Mouse (Mus musculus): ENCODE measurements around the gene Rpl11. TPM values are rescaled to one million over a fixed set of nuclear protein-coding genes. Genes with fewer than 3 reads are reported as not detected.
"Not testable (repeated sequence)": the region's sequence is repeated elsewhere in the genome, so short reads cannot be mapped to it uniquely, and the experiment has no call there.

The Rpl11 gene
- polyA plus RNA-seq, 1 experiment from 2014 or later: 467 TPM

DNA sequence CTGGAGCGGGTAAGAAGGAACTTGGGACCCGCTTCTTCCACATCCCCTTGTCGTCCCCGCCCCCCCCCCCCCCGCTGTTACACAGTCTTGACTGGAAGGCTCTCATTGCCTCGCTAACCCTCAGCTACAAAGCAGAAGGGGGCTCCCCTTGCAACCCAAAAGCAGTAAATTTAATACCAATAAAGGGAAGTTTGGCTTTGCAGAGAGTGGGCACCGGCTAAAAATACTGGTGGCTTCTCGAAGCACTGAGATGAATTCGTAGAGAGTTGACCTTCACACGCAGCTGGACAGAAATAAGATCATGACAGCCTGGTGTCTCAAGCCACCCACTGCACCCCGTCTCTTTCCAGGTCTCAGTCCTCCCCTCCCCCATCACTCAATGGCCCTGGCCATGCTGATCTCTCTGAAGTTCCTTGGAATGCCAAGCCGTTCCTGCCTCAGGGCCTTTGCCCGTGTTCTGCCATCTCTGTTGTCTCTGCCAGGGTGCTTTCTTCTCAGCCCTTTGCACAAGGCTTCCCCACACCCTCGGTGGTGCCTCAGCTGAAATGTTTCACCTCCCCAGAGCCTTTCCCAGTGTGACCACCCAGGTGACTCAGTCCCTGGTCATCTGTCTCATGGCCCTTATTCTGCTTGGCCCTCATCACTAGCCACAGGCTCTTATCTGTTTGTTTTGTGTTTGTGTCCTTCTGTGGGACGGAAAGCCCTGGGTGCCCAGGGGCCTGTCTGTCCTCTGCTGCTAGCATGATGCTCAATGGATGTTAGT, 23.7 kb upstream of the Rpl11 start:
- Histone ChIP-seq H3K9me3 (ENCODE audit: control insufficient read depth, low read length) (no peaks in the 10 kb centered on the region), H3K36me3 (ENCODE audit: control insufficient read depth, insufficient read depth, low read length) (no peaks in the 10 kb centered on the region), H3K4me2 (ENCODE audit: low read depth, low read length) (no peak overlapping the region), H3K4me3 (ENCODE audit: low read length) (no peak overlapping the region), H3K9ac (ENCODE audit: low read depth, low read length) (no peak overlapping the region), H3K4me1 (ENCODE audit: control insufficient read depth, insufficient read depth, low read length) (0 out of 2 replicates have a peak, but pooled peaks cover 5% of the 10 kb centered on the region), H3K27me3 (replicated peaks; ENCODE audit: control insufficient read depth, insufficient read depth, low read length) (peaks cover 12% of the 10 kb centered on the region; the same call in 1 of the 2 replicates), H3K27ac (ENCODE audit: low read length) (no peak overlapping the region)
- ATAC-seq: no peak
- WGBS: 73% methylated on average over 15 of the region's 15 CpGs

DNA sequence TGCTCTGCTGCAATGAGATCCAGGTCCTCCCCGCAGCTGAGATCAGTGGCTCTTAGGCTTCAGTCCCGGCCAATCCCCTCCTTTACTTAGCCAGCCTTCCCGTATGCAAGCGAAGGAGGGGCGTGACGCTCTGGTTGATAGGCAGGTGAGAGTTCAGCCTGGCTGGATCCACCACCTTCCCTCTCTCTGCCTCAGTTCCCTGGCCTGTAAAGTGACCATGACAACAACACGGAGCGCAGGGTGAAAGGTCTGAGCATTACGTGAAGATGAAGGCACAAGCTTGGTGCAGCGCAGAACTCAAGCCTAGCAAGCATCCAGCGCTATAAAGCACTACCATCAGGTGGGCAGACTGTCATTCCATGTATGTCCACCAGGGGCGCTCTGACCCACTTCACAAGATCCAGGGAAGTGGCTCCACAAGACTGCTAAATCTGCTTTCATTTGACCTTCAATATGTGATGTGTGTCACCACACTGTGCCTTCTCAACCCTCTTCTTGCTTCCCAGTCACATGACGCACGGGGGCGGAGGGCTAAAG, 18.0 kb upstream of the Rpl11 start:
- peak; percentile 71 for ATAC-seq
- no peak overlapping the region for H3K27ac ChIP-seq (ENCODE audit: low read length)
- peak overlapping the region; percentile 35 for H3K4me2 ChIP-seq (ENCODE audit: low read depth, low read length)
- no peaks in the 10 kb centered on the region for H3K9me3 ChIP-seq (ENCODE audit: control insufficient read depth, low read length)
- no peak overlapping the region for H3K4me3 ChIP-seq (ENCODE audit: low read length)
- H3K36me3 ChIP-seq (ENCODE audit: control insufficient read depth, insufficient read depth, low read length): no peaks in the 10 kb centered on the region
- WGBS: 3% methylated on average over 15 of the region's 15 CpGs
- peaks cover 3% of the 10 kb centered on the region for H3K4me1 ChIP-seq (ENCODE audit: control insufficient read depth, insufficient read depth, low read length)
- no peak overlapping the region for H3K9ac ChIP-seq (ENCODE audit: low read depth, low read length)
- H3K27me3 ChIP-seq (replicated peaks; ENCODE audit: control insufficient read depth, insufficient read depth, low read length): no peaks in the 10 kb centered on the region

DNA sequence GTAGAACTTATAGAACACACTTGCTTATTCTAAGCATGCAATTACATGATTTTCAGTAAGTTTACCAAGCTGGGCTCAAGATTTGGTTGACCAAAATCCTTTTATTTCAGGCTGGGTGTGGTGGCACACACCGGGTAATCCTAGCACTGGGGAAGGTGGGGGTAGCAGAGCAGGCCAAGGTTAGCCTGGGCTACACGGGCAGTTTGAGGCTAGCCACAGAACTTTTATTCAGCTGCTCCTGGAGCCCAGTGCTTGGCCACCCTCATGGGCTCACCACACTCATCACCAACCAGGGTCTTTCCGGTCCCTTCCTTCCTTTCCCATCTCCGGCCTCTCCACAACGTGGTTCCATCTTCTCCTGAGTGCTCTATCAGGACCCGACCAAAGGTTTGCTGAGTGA, 17.4 kb upstream of the Rpl11 start:
- Histone ChIP-seq H3K27me3 (replicated peaks; ENCODE audit: control insufficient read depth, insufficient read depth, low read length) (no peaks in the 10 kb centered on the region), H3K4me3 (ENCODE audit: low read length) (no peak overlapping the region), H3K27ac (ENCODE audit: low read length) (no peak overlapping the region), H3K9me3 (ENCODE audit: control insufficient read depth, low read length) (no peaks in the 10 kb centered on the region), H3K4me2 (ENCODE audit: low read depth, low read length) (no peak overlapping the region), H3K4me1 (ENCODE audit: control insufficient read depth, insufficient read depth, low read length) (peaks cover 3% of the 10 kb centered on the region), H3K36me3 (ENCODE audit: control insufficient read depth, insufficient read depth, low read length) (no peaks in the 10 kb centered on the region), H3K9ac (ENCODE audit: low read depth, low read length) (no peak overlapping the region)
- 66% methylated on average over 6 of the region's 6 CpGs for WGBS
- peak; percentile 16 for ATAC-seq

DNA sequence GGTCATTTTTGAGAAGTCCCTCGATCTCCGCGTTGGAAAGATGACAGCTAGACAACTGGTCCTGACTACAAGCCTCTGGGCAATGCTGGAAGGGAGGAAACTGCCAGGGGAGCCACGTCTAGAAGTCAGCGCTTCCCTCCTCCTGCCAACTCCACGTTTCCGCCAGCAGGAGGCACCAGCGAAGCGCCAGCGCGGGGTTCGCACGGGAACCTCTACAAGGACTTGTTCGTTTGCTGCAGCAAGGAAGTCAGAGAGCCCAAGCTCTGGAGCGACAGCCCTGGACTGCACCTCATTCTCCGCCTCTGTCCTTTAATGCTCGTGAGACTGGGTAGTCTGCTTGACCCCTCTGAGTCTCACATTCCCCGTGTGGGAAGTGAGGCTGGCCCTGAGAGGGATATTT, 16.7 kb upstream of the Rpl11 start:
- peak; percentile 70 for ATAC-seq
- H3K9me3 ChIP-seq (ENCODE audit: control insufficient read depth, low read length): no peaks in the 10 kb centered on the region
- peak overlapping the region; percentile 19; the same call in 1 of the 2 replicates for H3K27ac ChIP-seq (ENCODE audit: low read length)
- H3K36me3 ChIP-seq (ENCODE audit: control insufficient read depth, insufficient read depth, low read length): no peaks in the 10 kb centered on the region
- H3K4me1 ChIP-seq (ENCODE audit: control insufficient read depth, insufficient read depth, low read length): peaks cover 3% of the 10 kb centered on the region
- no peak overlapping the region for H3K4me3 ChIP-seq (ENCODE audit: low read length)
- H3K27me3 ChIP-seq (replicated peaks; ENCODE audit: control insufficient read depth, insufficient read depth, low read length): no peaks in the 10 kb centered on the region
- WGBS: 3% methylated on average over 18 of the region's 18 CpGs
- H3K4me2 ChIP-seq (ENCODE audit: low read depth, low read length): no peak overlapping the region
- peak overlapping the region; percentile 54 for H3K9ac ChIP-seq (ENCODE audit: low read depth, low read length)

DNA sequence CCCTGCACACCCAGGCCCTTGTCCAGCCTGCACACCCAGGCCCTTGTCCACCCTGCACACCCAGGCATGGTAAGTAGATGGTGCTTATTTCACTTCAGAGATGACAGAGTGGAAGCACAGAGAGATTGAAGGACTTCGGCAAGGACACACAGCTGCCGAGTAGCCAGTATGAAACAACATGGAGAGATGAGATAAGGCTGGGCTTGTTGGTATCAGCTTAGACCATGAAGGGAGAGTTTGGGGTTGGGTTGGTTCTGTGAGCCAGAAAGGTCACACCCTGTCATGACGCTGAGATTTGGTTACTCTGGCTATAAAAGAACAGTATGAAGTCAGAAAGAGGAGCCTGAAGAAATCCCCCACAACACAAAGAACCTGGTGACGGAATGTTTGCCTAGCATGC, 16.1 kb upstream of the Rpl11 start:
- H3K4me2 ChIP-seq (ENCODE audit: low read depth, low read length): no peak overlapping the region
- 67% methylated on average over 4 of the region's 4 CpGs for WGBS
- no peaks in the 10 kb centered on the region for H3K36me3 ChIP-seq (ENCODE audit: control insufficient read depth, insufficient read depth, low read length)
- ATAC-seq: no peak
- H3K27me3 ChIP-seq (replicated peaks; ENCODE audit: control insufficient read depth, insufficient read depth, low read length): no peaks in the 10 kb centered on the region
- no peak overlapping the region for H3K27ac ChIP-seq (ENCODE audit: low read length)
- H3K4me3 ChIP-seq (ENCODE audit: low read length): no peak overlapping the region
- H3K9ac ChIP-seq (ENCODE audit: low read depth, low read length): no peak overlapping the region
- H3K4me1 ChIP-seq (ENCODE audit: control insufficient read depth, insufficient read depth, low read length): peaks cover 3% of the 10 kb centered on the region
- H3K9me3 ChIP-seq (ENCODE audit: control insufficient read depth, low read length): no peaks in the 10 kb centered on the region

DNA sequence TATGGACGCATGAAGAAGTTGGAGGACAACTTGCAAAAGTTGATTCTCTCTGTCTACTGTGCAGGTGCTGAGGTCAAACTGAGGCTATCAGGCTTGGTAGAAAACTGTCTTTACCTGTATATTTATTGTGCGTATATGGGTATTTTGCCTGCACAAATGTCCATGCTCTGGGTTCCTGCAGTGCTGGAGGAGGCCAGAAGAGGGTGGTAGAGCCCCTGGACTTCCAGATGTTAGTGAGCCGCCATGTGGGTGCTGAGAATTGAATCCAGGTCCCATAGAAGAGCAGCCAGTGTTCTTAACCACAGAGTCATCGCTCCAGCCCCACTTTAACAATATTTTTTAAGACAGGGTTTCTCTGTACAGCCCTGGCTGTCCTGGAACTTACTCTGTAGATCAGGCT, 9.9 kb upstream of the Rpl11 start:
- no peak for ATAC-seq
- no peak overlapping the region for H3K9ac ChIP-seq (ENCODE audit: low read depth, low read length)
- no peak overlapping the region for H3K4me2 ChIP-seq (ENCODE audit: low read depth, low read length)
- no peaks in the 10 kb centered on the region for H3K9me3 ChIP-seq (ENCODE audit: control insufficient read depth, low read length)
- H3K4me3 ChIP-seq (ENCODE audit: low read length): no peak overlapping the region
- 95% methylated on average over 4 of the region's 4 CpGs for WGBS
- no peak overlapping the region for H3K27ac ChIP-seq (ENCODE audit: low read length)
- H3K27me3 ChIP-seq (replicated peaks; ENCODE audit: control insufficient read depth, insufficient read depth, low read length): no peaks in the 10 kb centered on the region
- H3K36me3 ChIP-seq (ENCODE audit: control insufficient read depth, insufficient read depth, low read length): no peaks in the 10 kb centered on the region
- H3K4me1 ChIP-seq (ENCODE audit: control insufficient read depth, insufficient read depth, low read length): no peaks in the 10 kb centered on the region

DNA sequence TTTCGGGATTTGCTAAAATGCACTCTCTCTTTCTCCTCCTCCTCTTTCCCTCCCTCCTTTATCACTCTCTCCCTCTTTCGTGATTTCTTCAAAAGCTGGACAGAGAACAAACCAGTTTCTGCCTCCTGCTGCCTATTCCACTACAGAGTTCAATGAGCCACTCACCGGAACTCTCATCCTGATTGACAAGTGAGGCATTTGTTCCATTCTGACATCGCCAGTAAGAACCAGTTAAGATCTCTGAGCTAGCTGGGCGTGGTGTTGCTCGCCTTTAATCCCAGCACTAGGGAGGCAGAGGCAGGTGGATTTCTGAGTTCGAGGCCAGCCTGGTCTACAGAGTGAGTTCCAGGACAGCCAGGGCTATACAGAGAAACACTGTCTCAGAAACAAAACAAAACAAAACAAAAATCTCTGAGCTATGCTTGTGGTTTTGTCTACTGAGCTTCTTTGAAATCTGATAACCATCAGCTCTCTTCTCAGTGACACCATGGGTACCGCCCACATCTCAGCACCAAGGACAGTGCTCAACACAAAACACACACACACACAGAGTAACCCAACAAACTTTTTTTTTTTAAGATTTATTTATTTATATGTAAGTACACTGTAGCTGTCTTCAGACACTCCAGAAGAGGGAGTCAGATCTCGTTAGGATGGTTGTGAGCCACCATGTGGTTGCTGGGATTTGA, 6.7 kb upstream of the Rpl11 start:
- not testable (repeated sequence) for H3K4me1 ChIP-seq (ENCODE audit: control insufficient read depth, insufficient read depth, low read length); H3K27ac ChIP-seq (ENCODE audit: low read length); H3K9me3 ChIP-seq (ENCODE audit: control insufficient read depth, low read length); H3K9ac ChIP-seq (ENCODE audit: low read depth, low read length); H3K4me2 ChIP-seq (ENCODE audit: low read depth, low read length); H3K4me3 ChIP-seq (ENCODE audit: low read length); ATAC-seq; H3K36me3 ChIP-seq (ENCODE audit: control insufficient read depth, insufficient read depth, low read length); H3K27me3 ChIP-seq (replicated peaks; ENCODE audit: control insufficient read depth, insufficient read depth, low read length)
- WGBS: 62% methylated on average over 9 of the region's 9 CpGs

DNA sequence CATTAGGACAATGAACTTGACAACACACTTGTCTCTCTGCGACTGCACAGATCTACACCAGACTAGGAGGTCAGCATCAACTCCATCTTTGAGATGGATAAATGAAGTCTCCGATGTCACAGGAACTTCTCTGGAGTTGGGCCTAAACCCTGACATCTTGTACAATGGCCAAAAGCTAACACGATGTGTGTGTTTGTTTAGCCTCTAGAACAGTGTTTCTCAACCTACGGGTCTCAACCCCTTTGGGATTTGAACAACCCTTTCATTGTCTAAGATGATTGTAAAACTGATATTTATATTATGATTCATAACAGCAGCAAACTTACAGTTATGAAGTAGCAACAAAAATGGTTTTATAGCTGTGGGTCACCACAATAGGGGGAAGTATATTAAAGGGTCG, 4.7 kb upstream of the Rpl11 start:
- 87% methylated on average over 5 of the region's 5 CpGs for WGBS
- no peaks in the 10 kb centered on the region for H3K27me3 ChIP-seq (replicated peaks; ENCODE audit: control insufficient read depth, insufficient read depth, low read length)
- no peak overlapping the region for H3K27ac ChIP-seq (ENCODE audit: low read length)
- H3K4me3 ChIP-seq (ENCODE audit: low read length): no peak overlapping the region
- H3K36me3 ChIP-seq (ENCODE audit: control insufficient read depth, insufficient read depth, low read length): no peaks in the 10 kb centered on the region
- no peak overlapping the region for H3K9ac ChIP-seq (ENCODE audit: low read depth, low read length)
- ATAC-seq: no peak
- H3K4me1 ChIP-seq (ENCODE audit: control insufficient read depth, insufficient read depth, low read length): no peaks in the 10 kb centered on the region
- no peaks in the 10 kb centered on the region for H3K9me3 ChIP-seq (ENCODE audit: control insufficient read depth, low read length)
- H3K4me2 ChIP-seq (ENCODE audit: low read depth, low read length): no peak overlapping the region

DNA sequence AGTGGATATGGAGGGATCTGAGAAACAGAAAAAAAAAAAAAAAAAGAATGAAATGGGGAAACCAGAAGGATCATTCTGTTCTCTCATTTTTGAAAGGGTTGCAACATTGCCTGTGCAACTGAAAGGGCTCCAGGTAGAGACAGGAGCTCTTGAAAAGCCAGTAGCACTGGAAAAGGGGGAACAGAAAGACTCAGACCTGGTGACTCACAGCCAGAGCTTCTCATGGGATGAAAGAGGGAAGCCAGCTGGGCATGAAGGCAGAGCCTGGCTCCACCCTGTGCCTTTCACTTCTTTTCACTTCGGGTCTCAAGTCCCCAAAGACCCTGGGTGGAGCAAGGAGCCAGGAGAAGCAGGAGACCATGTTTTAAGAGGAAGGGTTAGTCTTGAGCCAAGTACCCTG, 2.8 kb upstream of the Rpl11 start:
- no peak overlapping the region for H3K27ac ChIP-seq (ENCODE audit: low read length)
- H3K4me1 ChIP-seq (ENCODE audit: control insufficient read depth, insufficient read depth, low read length): peaks cover 12% of the 10 kb centered on the region
- WGBS: 35% methylated on average over 1 of the region's 1 CpGs

More for the DNA sequence above, 2.8 kb upstream of the Rpl11 start:
- Histone ChIP-seq H3K9me3 (ENCODE audit: control insufficient read depth, low read length) (no peaks in the 10 kb centered on the region), H3K4me3 (ENCODE audit: low read length) (no peak overlapping the region), H3K9ac (ENCODE audit: low read depth, low read length) (no peak overlapping the region), H3K36me3 (ENCODE audit: control insufficient read depth, insufficient read depth, low read length) (no peaks in the 10 kb centered on the region), H3K27me3 (replicated peaks; ENCODE audit: control insufficient read depth, insufficient read depth, low read length) (no peaks in the 10 kb centered on the region), H3K4me2 (ENCODE audit: low read depth, low read length) (no peak overlapping the region)
- ATAC-seq: no peak
